Mouse (Mus musculus) neural tube, embryonic 10.5 days (tissue): ENCODE results near the gene Pcsk6.
"Not testable (repeated sequence)": the region's sequence is repeated elsewhere in the genome, so short reads cannot be mapped to it uniquely, and the experiment has no call there.

Experiments
- DNase-seq: peaks from one replicate; pipeline ENCODE4 v3.0.0-alpha.2; 2017; ENCODE audit warnings: low spot score; ENCODE audit errors: extremely low spot score

Pcsk6 gene

GRCm38 (mm10) chr7:65934238-65934970 is 72.9 kb downstream of the Pcsk6 start:
- not testable (repeated sequence) for DNase-seq

- no peak for DNase-seq
Measured at GRCm38 (mm10) chr7:65935211-65935610, 73.7 kb downstream of the Pcsk6 start.

GRCm38 (mm10) chr7:65940988-65941387 is 79.5 kb downstream of the Pcsk6 start:
- DNase-seq, result no peak

- DNase-seq, result no peak
Measured at GRCm38 (mm10) chr7:65945342-65945993, 83.9 kb downstream of the Pcsk6 start.

GRCm38 (mm10) chr7:65946397-65946796 is 84.9 kb downstream of the Pcsk6 start:
- no peak for DNase-seq

- no peak for DNase-seq
Measured at GRCm38 (mm10) chr7:65948891-65949290, 87.4 kb downstream of the Pcsk6 start.

- DNase-seq, result no peak
Measured at GRCm38 (mm10) chr7:65954583-65954982, 93.0 kb downstream of the Pcsk6 start.

- peak; percentile 69 for DNase-seq
Measured at GRCm38 (mm10) chr7:65955304-65956220, 94.0 kb downstream of the Pcsk6 start.

GRCm38 (mm10) chr7:65957245-65957644 is 95.7 kb downstream of the Pcsk6 start:
- DNase-seq, result no peak

- DNase-seq, result no peak
Measured at GRCm38 (mm10) chr7:65958105-65958504, 96.6 kb downstream of the Pcsk6 start.

GRCm38 (mm10) chr7:65959221-65959924 is 97.8 kb downstream of the Pcsk6 start:
- no peak for DNase-seq

- no peak for DNase-seq
Measured at GRCm38 (mm10) chr7:65962611-65963010, 101.1 kb downstream of the Pcsk6 start.

GRCm38 (mm10) chr7:65964398-65964797 is 102.9 kb downstream of the Pcsk6 start:
- no peak for DNase-seq

GRCm38 (mm10) chr7:65971301-65971700 is 109.8 kb downstream of the Pcsk6 start:
- DNase-seq, result no peak

- DNase-seq, result no peak
Measured at GRCm38 (mm10) chr7:65977286-65977685, 115.8 kb downstream of the Pcsk6 start.

GRCm38 (mm10) chr7:65977977-65978376 is 116.4 kb downstream of the Pcsk6 start:
- no peak for DNase-seq

- DNase-seq, result no peak
Measured at GRCm38 (mm10) chr7:65978996-65979823, 117.7 kb downstream of the Pcsk6 start.

GRCm38 (mm10) chr7:65980000-65980399 is 118.5 kb downstream of the Pcsk6 start:
- DNase-seq, result no peak

- DNase-seq, result no peak
Measured at GRCm38 (mm10) chr7:65982057-65982456, 120.5 kb downstream of the Pcsk6 start.

GRCm38 (mm10) chr7:65988249-65988648 is 126.7 kb downstream of the Pcsk6 start:
- no peak for DNase-seq
